Mouse (Mus musculus) cerebral cortex, adult 2 months (tissue): ENCODE results near the gene Slc4a1.

Experiments
- WGBS: fragments of 180-500 bp; shearing (Covaris S2); methylation state at CpG from one replicate; pipeline ENCODE4 v1.1.7; 2018; 5-methylcytosine and 5-hydroxymethylcytosine counted together

Gene Slc4a1

GRCm38 (mm10) chr11:102366103-102366502 is at the start of gene Slc4a1:
TSS of gene Slc4a1 (minus strand) at chr11:102366203.
- 89% methylated on average over 8 of the region's 8 CpGs for WGBS

- 83% methylated on average over 10 of the region's 10 CpGs for WGBS
Observed at GRCm38 (mm10) chr11:102415034-102415802, 49.2 kb upstream of the Slc4a1 start.

DNA sequence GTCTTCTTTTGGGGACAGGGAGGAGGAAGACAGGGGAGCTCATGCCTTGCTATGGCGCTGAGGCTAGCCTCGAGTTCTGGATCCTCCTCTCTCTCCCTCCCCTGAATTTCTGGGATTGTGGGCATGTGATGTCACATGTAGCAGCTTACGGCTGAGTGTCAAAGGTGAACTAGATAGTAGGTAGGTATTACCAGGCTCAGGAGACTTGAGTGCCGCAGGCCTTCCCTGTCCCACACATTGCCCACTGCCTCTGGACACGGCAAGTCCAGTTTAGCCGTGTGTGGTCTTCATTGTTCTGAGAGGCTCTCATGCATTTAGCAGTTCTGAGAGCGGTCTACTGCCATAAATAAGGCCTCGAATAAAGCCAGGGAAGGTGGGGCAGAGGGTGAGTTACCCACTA is 47.1 kb upstream of the Slc4a1 start:
- 81% methylated on average over 8 of the region's 8 CpGs for WGBS

GRCm38 (mm10) chr11:102411704-102412103 is 45.7 kb upstream of the Slc4a1 start:
- 6% methylated on average over 11 of the region's 11 CpGs for WGBS

GRCm38 (mm10) chr11:102411061-102411460 is 45.1 kb upstream of the Slc4a1 start:
- 71% methylated on average over 3 of the region's 3 CpGs for WGBS

- WGBS, result 83% methylated on average over 3 of the region's 3 CpGs
Observed at GRCm38 (mm10) chr11:102410345-102410744, 44.3 kb upstream of the Slc4a1 start.

DNA sequence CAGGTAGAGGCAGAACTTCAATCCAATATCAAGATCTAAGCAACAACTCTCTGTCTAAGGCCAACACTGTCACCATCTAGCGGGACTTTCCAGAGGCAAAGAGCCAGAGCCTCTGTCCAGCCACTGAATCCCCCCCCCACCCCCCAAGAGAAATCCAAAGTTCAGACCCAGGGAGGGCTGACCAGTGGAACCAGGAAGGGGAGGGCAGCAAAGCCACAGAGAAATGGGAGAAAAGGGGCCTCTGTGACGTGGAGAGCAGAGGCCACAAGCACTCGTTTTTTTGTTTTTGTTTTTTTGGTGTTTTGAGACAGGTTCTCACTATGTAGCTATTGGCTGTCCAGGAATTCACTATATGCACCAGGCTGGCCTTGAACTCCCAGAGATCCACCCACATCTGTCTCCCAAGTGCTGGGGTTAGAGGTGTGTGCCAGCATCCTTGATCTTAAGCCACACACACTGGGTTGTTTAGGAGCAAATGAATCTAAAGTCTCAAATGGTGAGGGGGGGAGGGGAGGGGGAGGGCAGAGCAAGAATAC is 43.9 kb upstream of the Slc4a1 start:
- 85% methylated on average over 3 of the region's 3 CpGs for WGBS

- WGBS, result 46% methylated on average over 15 of the region's 15 CpGs
Observed at GRCm38 (mm10) chr11:102408888-102409794, 43.1 kb upstream of the Slc4a1 start.

GRCm38 (mm10) chr11:102408344-102408876 is 42.4 kb upstream of the Slc4a1 start:
- WGBS, result under 1% methylated on average over 32 of the region's 32 CpGs

GRCm38 (mm10) chr11:102407834-102408215 is 41.8 kb upstream of the Slc4a1 start, which contains the start of gene Slc25a39:
TSS of gene Slc25a39 (minus strand) at chr11:102407946.
- WGBS, result under 1% methylated on average over 19 of the region's 19 CpGs

GRCm38 (mm10) chr11:102406900-102407833 is 41.2 kb upstream of the Slc4a1 start:
- WGBS, result under 1% methylated on average over 85 of the region's 85 CpGs

DNA sequence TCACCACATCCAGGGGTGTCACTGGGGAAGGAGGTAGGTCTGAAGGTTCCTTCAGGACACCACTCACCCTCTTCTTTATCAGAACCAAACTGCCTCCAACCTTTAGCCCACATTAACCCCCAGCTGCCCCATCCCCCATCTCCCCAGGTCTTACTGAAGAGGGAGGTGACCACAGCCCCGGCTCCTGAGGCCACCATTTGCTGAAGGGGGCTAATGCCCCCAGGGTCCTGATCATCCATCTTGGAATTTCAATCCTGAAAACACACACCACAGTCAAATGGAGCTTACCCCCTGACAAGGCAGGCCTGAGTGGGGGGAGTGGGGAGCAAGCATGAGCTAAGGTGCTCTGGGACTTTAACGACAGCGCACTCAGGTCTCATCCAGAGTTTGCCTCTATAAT is 40.4 kb upstream of the Slc4a1 start:
- WGBS, result 14% methylated on average over 3 of the region's 3 CpGs

GRCm38 (mm10) chr11:102405544-102406285 is 39.7 kb upstream of the Slc4a1 start:
- WGBS, result 84% methylated on average over 11 of the region's 11 CpGs

DNA sequence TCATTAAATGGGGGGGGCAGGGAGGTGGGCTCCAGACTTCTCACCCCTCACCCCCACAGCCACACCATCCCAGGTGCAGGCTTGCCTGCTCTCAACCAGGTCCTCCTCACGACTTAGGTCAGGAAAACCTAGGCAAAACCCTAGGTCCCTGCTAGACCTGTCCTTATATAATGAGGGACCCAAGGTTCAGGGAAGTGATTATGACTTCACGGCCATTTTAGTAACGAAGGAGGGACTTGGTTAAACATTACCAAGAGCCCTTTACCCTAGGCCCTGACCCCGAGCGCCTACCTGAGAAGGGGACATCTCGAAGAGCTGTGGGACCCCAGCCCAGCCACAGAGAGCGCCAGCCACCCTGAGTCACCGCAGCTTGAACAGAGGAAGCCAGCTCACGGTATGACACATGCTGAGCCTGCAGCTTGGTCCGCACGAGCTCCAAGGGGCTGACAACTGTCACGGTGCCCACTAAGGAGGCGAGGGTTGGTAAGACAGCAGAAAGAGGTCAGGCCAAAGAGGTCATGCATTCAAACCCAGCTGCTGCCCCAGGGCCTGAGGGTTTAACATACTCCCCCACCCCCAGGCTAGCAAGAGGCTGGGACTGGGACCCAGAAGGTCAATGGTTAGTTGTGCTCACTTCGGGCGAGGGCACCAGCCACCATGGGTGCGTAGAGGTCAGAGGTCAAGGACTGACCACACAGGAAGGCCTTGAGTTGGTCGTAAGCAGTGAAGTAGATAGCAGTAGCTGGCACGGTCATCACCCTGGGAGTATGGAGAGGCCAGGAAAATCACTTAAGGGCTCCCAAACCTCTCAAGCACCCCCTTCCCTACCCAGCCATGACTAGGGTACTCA is 38.4 kb upstream of the Slc4a1 start:
- WGBS, result 77% methylated on average over 18 of the region's 18 CpGs

DNA sequence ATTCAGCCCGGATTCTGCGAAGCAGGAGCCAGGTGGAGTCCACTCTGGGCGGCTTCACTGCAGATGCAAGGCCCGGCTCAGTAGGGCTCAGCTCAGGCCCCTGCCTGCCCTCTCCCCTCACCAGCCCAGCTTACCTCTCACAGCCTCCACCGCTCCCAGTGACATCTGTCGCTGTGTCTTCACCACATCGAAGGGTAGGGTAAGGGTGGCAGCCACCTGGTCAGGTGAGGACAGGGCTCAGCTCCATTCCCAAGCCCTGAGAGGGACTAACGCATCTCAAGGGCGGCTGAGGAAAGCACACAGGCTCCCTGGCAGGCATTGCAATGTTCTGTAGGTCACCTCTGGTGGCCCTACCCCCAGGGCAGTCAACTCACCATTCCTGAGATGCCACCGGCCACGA is 37.7 kb upstream of the Slc4a1 start:
- 93% methylated on average over 11 of the region's 11 CpGs for WGBS

DNA sequence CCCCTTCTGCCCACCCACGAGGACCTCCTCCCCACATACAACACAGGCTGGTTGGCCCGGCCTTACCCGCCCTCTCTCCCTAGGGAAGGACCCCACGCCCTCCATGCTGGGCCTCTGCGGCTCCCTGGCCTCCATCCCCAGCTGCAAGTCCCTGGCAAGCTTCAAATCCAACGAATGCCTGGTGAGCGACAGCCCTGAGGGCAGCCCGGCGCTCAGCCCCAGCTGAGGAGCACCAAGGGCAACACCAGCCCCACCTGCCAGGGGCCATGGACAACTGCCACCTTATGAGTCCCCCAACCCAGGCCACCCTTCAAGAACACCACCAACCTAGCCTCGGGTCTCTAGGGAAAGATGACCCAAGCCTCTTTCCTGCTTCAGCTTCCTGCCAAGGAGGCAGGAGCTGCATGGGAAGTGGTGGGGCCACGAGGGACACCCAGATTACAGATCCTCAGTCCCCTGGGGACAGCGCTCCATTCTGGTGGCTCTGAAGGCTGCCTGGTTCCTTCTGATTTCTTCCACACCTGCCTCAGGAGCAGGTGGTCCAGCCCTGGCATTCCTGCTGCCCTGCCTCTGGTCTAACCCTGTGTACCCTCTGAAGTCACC is 36.0 kb upstream of the Slc4a1 start:
- 54% methylated on average over 12 of the region's 12 CpGs for WGBS

DNA sequence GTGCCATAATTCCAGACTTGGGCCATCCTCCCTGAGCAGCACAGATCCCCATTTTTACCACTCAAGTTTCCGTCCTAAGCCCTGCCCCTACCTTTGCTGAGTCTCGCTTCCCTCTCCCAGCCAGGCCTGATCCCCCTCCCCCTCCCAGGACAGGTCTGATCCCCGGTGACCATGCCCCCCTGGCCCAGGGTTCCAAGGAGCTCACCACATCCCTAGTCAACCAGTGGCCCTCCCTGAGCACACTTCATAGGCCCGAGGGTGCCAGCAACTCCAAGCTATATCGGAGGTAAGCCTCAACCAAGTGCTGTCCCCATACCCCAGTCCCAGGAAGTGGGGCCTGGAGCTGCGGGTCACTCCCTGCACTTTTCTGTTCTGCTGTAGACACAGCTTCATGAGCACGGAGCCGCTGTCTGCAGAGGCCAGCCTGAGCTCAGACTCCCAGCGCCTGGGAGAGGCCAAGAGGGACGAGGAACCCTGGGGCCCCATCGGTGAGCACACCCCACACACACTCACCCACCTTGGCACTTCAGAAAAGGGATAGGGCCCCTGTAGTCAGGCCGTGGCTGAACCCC is 34.6 kb upstream of the Slc4a1 start:
- 40% methylated on average over 12 of the region's 12 CpGs for WGBS

- WGBS, result 19% methylated on average over 34 of the region's 34 CpGs
Observed at GRCm38 (mm10) chr11:102399610-102400072, 33.6 kb upstream of the Slc4a1 start.
